Mouse (Mus musculus): Measurements from ENCODE around the gene Sqor.

Sqor gene

GRCm38 (mm10) chr2:122765071-122765793 lies at the start of gene Sqor:
Gene Sqor (plus strand): TSS chr2:122765237.
- DNase-seq (ENCODE audit: low spot score): peak; percentile 62

GRCm38 (mm10) chr2:122716301-122716842 lies 48.7 kb upstream of the Sqor start:
- no peak for DNase-seq (ENCODE audit: low spot score)

DNA sequence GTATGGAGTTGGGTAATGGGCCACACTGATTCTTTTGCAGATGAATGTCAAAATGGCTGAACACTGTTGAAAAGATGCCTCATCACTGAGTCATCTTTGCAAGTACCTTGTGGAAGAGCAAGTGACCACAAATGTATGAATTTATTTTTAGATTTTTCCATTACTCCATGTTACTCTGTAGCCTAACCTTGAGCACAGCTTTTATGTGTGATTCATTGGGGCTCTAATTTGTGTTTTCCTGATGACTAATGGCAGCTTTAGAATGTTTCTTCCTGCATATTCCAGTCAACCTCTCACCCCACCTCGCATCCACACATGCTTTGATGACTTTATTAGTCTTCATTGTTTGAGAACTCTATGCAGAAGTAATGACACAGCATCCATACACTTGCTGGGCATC lies 45.8 kb upstream of the Sqor start:
- DNase-seq (ENCODE audit: low spot score): no peak

GRCm38 (mm10) chr2:122720564-122720963 lies 44.5 kb upstream of the Sqor start:
- DNase-seq (ENCODE audit: low spot score): no peak

GRCm38 (mm10) chr2:122725604-122726003 lies 39.4 kb upstream of the Sqor start:
- DNase-seq (ENCODE audit: low spot score): no peak

GRCm38 (mm10) chr2:122731456-122731855 lies 33.6 kb upstream of the Sqor start:
- DNase-seq (ENCODE audit: low spot score): peak; percentile 21

- DNase-seq (ENCODE audit: low spot score): peak; percentile 95
Observed at GRCm38 (mm10) chr2:122737894-122738830, 26.9 kb upstream of the Sqor start, which contains the start of gene Bloc1s6. Gene Bloc1s6 (plus strand): TSS chr2:122738503.

- peak; percentile 13 for DNase-seq (ENCODE audit: low spot score)
Observed at GRCm38 (mm10) chr2:122739023-122739422, 26.0 kb upstream of the Sqor start.

GRCm38 (mm10) chr2:122746461-122746860 lies 18.6 kb upstream of the Sqor start:
- DNase-seq (ENCODE audit: low spot score): no peak

GRCm38 (mm10) chr2:122753739-122754343 lies 11.2 kb upstream of the Sqor start:
- peak; percentile 61 for DNase-seq (ENCODE audit: low spot score)

DNA sequence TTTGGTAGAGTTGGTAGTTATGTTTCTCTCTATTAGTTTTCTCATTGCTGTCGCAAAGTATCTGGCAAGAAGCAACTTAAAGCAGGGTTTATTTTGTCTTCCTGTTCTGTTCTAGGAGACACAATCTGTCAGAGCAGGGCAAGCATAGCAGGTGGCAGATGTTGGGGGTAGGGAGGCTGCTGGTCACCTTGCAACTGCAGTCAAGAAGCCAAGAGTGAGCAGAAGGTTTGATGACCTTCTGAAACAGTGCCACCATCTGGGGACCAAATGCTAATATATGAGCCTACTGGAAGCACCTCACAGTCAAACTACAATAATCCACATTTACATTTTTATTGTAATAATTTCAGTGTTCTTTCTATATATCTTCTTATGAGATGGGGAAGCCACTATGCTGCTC lies 5.2 kb upstream of the Sqor start:
- no peak for DNase-seq (ENCODE audit: low spot score)

DNA sequence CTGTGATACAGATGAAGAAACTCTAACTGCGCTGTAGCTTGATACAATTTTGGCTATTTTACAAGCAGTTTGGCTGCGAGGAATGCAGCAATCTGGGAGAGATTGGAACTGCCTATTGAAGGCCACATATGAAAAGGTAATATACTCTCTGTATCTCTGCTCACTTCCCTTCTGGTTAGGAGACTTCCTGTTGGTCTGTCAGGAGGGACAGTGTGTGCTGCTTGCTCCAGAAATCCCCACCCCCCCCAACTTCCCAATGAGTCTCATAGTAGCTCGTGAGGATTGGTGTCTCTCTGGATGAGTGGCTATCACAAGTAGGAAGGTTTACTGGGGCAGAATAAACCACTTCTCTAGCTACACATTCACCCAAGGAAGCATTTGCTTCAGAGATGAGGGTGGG lies 2.0 kb upstream of the Sqor start:
- no peak for DNase-seq (ENCODE audit: low spot score)

DNA sequence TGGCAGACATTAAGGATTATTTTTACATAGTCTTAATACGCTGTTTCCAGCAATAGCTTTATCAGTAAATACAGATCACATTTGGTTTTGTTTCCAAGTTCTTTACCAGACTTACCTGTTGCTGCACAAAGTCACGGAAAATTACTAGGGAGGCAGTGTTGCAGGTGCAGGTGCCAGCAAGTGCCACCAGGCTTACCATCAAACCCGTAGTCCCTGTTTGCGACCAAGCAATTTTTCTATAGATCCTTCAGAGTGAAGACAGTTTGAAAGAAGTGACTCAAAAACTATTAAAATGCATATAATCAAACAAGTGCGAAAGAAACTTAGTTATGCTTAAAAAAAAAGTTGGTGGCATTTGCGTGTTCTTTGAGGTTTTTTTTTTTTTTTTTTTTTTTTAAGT lies 511 bp upstream of the Sqor start:
- no peak for DNase-seq (ENCODE audit: low spot score)

- DNase-seq (ENCODE audit: low spot score): no peak
Observed at GRCm38 (mm10) chr2:122765794-122766145, 733 bp downstream of the Sqor start.

GRCm38 (mm10) chr2:122771002-122771401 lies 6.0 kb downstream of the Sqor start:
- no peak for DNase-seq (ENCODE audit: low spot score)

DNA sequence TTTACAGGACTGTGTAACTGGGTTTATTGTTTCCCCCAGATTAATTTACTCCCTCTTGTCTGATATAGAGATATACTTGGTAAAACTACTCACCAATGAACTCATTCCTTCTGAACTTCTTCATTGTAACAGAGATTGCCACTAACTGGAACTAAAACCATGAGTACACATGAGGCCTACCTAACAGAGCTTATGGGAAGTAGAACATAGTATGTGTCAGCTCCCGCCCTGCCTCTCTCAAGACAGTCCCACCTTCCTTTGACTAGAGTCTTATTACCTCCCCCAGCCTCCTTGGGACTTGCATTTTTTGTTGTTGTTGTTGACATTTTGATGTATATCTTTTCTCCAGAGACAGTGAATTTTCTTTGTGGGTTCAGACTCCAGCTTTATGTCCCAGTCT lies 7.9 kb downstream of the Sqor start:
- no peak for DNase-seq (ENCODE audit: low spot score)

DNA sequence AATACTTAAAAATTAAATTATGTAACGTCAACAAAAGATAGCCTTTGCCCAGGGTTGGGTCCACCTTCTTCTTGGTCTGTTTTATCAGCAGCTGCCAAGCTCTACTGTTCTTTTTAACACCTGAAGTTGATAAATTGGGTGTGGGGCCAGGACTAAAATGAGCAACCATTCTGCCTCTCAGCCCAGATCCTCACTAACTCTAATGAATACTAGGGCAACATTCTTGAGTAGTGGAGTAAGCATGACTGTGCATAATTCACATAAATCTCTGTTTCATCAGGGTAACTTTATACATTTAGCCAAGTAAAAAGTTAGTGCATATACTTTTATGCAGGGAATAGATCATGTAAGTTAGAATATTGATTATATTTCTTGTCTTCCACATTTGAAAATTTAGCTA lies 10.5 kb downstream of the Sqor start:
- DNase-seq (ENCODE audit: low spot score): no peak

- DNase-seq (ENCODE audit: low spot score): no peak
Observed at GRCm38 (mm10) chr2:122776823-122777222, 11.8 kb downstream of the Sqor start.

DNA sequence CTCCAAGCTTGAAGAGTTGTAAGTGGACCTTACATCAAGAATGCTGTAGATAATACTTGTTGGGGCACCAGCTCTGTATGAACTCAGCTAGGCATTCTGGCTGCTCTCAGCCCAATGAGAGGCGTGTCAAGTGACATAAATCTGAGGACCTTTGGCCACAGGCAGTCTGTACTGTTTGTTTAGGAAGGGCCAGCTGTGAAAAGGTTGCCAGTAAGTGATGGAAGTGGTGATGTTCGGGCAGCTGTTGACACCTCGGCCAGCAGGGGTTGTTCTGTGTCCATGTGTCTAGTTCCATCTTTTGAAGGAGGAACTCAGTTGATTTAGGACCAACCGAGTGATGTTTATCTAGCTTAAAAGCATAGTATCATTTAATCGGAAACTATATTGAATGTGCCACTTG lies 14.9 kb downstream of the Sqor start:
- peak; percentile 8 for DNase-seq (ENCODE audit: low spot score)

DNA sequence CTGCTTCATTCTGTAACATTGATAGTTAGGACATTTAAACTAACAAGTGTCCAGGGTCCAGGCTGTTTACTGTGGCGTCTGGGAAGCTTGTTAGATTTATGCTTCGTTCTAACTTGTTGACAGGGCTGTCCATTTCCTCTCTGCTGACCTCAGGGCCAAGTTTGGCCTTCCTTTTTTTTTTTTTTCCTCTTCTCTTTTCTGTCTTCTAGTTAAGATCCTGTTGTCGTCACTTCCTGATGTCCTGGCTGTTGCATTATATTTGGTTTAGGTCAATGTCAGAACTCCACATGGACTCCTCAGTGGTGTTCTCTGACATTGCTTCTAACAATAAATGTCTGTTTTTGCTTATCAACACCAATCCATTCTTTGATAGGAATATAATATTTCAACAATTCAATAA lies 15.4 kb downstream of the Sqor start:
- no peak for DNase-seq (ENCODE audit: low spot score)

GRCm38 (mm10) chr2:122781590-122782356 lies 16.7 kb downstream of the Sqor start:
- DNase-seq (ENCODE audit: low spot score): no peak

DNA sequence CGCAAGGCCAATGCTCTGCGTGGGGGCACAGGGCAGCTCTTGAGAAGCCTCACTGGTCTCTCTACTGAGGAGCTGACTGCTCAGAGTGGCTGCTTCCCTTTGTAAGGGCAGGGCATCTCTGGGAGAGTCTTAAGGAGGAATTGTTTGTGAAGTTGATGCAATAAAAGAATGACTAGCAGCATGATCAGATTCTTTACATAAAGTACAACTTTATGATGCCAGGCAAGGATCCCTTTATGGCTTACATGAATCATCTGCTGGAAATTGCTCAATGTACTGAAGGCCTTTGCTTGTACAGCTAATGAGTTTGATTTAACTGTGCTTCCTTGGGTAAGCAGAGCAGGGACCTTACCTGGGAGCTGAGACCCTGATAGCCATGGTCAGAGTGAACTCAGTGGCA lies 18.7 kb downstream of the Sqor start:
- no peak for DNase-seq (ENCODE audit: low spot score)

All from MN1 (cell line).